Mouse (Mus musculus): ENCODE results near the gene Mefv. TPM values are rescaled to one million over a fixed set of nuclear protein-coding genes. Genes with fewer than 3 reads are reported as not detected.
"Not testable (repeated sequence)": the region's sequence is repeated elsewhere in the genome, so short reads cannot be mapped to it uniquely, and the experiment has no call there.

Gene Mefv
- not detected for total RNA-seq (2022)

GRCm38 (mm10) chr16:3717980-3718379, at the start of gene Mefv:
TSS of gene Mefv (minus strand) at chr16:3718097.
- no peak for DNase-seq (ENCODE audit: low spot score)

- DNase-seq (ENCODE audit: low spot score) = no peak
These were observed 31.1 kb upstream of the Mefv start for GRCm38 (mm10) chr16:3748976-3749375.

- DNase-seq (ENCODE audit: low spot score) = no peak
These were observed 27.8 kb upstream of the Mefv start for GRCm38 (mm10) chr16:3745656-3746055.

GRCm38 (mm10) chr16:3744186-3744700, 26.3 kb upstream of the Mefv start:
- peak; percentile 15 for DNase-seq (ENCODE audit: low spot score)

- DNase-seq (ENCODE audit: low spot score) = peak; percentile 94
These were observed 25.7 kb upstream of the Mefv start, which contains the start of gene Zfp263 for GRCm38 (mm10) chr16:3743503-3744185. TSS of gene Zfp263 (plus strand) at chr16:3744093.

- no peak for DNase-seq (ENCODE audit: low spot score)
These were observed 24.6 kb upstream of the Mefv start for GRCm38 (mm10) chr16:3742466-3742865.

- no peak for DNase-seq (ENCODE audit: low spot score)
These were observed 15.4 kb upstream of the Mefv start for GRCm38 (mm10) chr16:3733198-3733732.

GRCm38 (mm10) chr16:3732612-3733011, 14.7 kb upstream of the Mefv start:
- DNase-seq (ENCODE audit: low spot score) = no peak

GRCm38 (mm10) chr16:3727980-3728720, 10.3 kb upstream of the Mefv start:
- no peak for DNase-seq (ENCODE audit: low spot score)

GRCm38 (mm10) chr16:3723231-3723630, 5.3 kb upstream of the Mefv start:
- no peak for DNase-seq (ENCODE audit: low spot score)

- no peak for DNase-seq (ENCODE audit: low spot score)
These were observed 3.2 kb downstream of the Mefv start for GRCm38 (mm10) chr16:3714731-3715130.

GRCm38 (mm10) chr16:3706680-3707079, 11.2 kb downstream of the Mefv start:
- DNase-seq (ENCODE audit: low spot score) = no peak

- no peak for DNase-seq (ENCODE audit: low spot score)
These were observed 17.0 kb downstream of the Mefv start for GRCm38 (mm10) chr16:3700893-3701292.

GRCm38 (mm10) chr16:3699281-3699680, 18.6 kb downstream of the Mefv start:
- DNase-seq (ENCODE audit: low spot score) = peak; percentile 21

GRCm38 (mm10) chr16:3689608-3690007, 28.3 kb downstream of the Mefv start:
- not testable (repeated sequence) for DNase-seq (ENCODE audit: low spot score)

Other genes starting within 250 kb of the Mefv start
- gene Olfr161, start 127.1 kb downstream of the Mefv start, total RNA-seq (2022) = not detected
- gene Zfp263, start 26.0 kb upstream of the Mefv start, total RNA-seq (2022) = 1 to 10 TPM; 6.9 to 8.4 (median 7.6) TPM
- not detected for gene Olfr15, start 112.8 kb upstream of the Mefv start, total RNA-seq (2022)
- 1 to 10 TPM; 1.4 to 1.9 (median 1.7) TPM for gene Zfp174, start 129.2 kb upstream of the Mefv start, total RNA-seq (2022)
- 10 to 100 TPM; 44.4 to 58.4 (median 51.3) TPM for gene Naa60, start 154.3 kb upstream of the Mefv start, total RNA-seq (2022)
- 10 to 100 TPM; 10.9 to 13.9 (median 12.3) TPM for gene Zfp597, start 166.5 kb upstream of the Mefv start, total RNA-seq (2022)
- gene Gm20695, start 166.6 kb upstream of the Mefv start, total RNA-seq (2022) = 1 to 10 TPM in 1 of 4 experiments, under 1 TPM in 1, not detected in 2; 0.87 to 1.0 TPM
- 1 to 10 TPM; 4.0 to 5.7 (median 4.3) TPM for gene 1700037C18Rik, start 190.6 kb upstream of the Mefv start, total RNA-seq (2022)
- gene Cluap1, start 190.7 kb upstream of the Mefv start, total RNA-seq (2022) = 10 to 100 TPM in 2 of 4 experiments, 1 to 10 TPM in 2; 8.5 to 13.1 (median 10.5) TPM

Data from heart, adult 8-10 months (tissue).